Mouse (Mus musculus): Measurements from ENCODE around the gene Pdk2.

Pdk2 gene

GRCm38 (mm10) chr11:95070140-95071107 is 29.3 kb upstream of the Pdk2 start:
- DNase-seq (ENCODE audit: extremely low read depth, low read depth, low spot score), result peak; percentile 61

DNA sequence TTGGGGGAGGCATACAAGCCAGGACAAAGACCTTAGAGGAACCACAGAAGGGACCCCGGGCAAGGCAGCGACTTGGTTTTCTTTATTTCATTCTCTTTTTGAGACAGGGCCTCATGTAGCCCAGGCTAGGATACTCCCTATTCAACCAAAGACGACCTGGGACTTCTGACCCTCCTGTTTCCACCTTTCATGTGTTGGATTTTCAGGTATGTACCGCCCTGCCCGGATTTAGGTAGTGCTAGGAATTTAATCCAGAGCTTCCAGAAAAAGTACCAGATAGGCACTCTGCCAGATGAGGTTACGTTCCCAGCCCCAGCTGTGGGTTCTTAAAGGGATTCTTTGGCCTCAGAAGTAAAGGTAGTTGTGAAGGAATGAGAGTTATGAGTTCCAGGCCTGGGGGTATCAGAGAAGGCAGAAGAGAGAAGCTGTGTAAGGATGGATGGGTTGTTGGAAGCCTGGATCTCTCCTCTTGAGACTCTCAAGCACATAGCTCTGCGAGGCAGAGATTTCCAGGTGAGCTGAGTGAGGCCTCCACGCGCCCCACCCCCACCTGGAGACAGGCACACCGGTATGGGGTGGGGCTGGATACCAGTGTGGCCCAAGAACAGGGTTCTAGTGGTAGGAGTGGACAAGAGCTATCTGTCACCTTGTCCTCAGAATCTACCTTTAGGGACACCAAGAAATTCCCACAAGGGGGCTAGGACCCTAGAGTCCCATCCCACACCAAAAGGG is 28.2 kb upstream of the Pdk2 start:
- DNase-seq (ENCODE audit: extremely low read depth, low read depth, low spot score), result no peak

DNA sequence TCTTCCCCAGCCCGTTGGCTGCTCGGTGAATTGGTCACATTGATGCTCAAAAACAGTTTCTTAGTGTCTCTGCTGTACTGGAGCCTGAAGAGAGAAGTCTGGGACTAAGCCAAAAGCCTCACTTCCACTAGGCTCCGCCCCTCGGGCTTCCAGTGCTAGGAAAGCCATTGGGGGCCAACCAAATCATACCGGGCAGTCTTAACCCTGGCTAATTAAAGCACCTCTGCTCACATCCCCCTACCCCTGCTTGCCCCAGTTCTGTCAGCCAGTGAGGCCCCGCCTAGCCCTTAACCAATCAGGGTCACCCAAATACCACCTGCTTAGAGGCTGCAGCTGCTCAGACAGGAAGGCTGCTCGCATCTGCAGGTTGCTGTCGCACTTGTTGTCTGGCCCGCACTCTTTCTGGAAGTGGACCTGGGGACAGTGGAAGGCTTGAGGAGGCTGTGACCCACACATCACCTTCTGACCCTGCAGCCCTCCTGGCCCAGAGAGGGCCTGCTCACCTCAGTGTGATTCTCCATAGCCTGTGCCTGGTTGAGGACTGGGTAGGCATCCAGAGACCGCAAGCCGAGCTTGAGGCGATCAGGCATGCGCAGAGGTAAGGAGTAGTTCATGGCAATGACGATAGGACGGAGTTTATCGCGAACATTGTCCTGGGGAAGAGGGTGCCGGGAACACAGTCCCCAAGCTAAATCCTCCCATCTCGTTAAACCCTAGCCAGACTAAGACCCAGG is 15.8 kb upstream of the Pdk2 start:
- DNase-seq (ENCODE audit: extremely low read depth, low read depth, low spot score), result no peak

- DNase-seq (ENCODE audit: extremely low read depth, low read depth, low spot score), result no peak
These were observed 11.9 kb upstream of the Pdk2 start for GRCm38 (mm10) chr11:95053062-95053461.

GRCm38 (mm10) chr11:95046980-95047680 is 6.0 kb upstream of the Pdk2 start:
- DNase-seq (ENCODE audit: extremely low read depth, low read depth, low spot score), result no peak

GRCm38 (mm10) chr11:95044185-95044870 is 3.2 kb upstream of the Pdk2 start:
- no peak for DNase-seq (ENCODE audit: extremely low read depth, low read depth, low spot score)

DNA sequence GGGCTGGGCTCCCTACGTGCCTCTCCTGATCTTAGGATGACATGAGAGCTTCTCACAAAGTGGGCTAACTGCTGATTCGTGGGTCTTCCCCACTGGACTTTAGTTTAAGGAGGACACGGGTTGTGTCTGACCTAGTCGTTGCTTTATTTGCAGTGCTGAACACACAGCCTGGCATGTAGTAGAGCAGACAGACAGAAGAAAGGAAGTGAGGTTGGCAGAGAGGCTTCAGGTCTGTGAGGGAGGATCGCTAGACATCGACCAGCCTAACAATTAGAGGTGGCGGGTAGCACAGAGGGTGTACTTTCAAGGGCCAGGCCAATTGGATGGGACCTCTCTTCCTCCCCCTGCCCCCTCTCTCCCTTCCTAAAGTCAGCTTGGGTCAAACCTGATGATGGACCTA is 2.5 kb upstream of the Pdk2 start:
- no peak for DNase-seq (ENCODE audit: extremely low read depth, low read depth, low spot score)

DNA sequence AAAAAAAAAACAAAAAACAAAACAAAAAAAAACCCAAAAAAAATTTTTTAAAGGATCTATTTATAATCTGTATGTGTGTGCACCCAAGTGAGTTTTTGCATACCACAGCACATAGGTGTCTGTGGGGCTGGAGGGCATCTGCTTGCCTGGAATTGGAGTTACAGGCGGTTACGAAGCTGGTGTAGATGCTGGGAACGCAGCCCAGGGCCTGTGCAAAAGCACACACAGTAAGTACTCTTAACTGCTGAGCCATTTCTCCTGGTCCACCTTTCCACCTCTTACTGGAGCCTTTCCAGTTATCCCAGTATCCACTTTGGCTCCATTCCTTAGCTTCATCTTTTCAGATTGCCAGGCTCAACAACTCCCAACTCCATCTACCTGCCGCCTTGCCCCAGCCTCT is 1.9 kb upstream of the Pdk2 start:
- no peak for DNase-seq (ENCODE audit: extremely low read depth, low read depth, low spot score)

DNA sequence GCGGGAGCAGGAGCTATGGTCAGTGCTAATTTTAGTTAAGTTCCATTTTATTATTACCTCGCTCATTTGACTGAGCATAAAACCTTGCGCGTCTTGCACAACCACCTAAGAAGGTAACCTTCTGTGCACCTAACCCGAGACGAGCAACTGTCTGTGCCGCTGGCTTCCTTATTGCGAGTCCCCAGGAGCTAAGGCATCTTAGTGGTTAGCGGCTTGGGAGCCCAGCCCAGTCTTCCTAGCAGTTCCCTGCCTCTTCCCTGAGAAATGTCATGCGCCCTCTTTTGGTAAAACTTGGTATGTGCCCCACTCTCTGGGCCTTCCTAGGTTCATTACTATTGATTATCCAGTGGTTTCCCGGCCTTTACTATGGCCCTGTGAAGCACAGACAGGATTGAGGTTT is 942 bp upstream of the Pdk2 start:
- peak; percentile 59 for DNase-seq (ENCODE audit: extremely low read depth, low read depth, low spot score)

DNA sequence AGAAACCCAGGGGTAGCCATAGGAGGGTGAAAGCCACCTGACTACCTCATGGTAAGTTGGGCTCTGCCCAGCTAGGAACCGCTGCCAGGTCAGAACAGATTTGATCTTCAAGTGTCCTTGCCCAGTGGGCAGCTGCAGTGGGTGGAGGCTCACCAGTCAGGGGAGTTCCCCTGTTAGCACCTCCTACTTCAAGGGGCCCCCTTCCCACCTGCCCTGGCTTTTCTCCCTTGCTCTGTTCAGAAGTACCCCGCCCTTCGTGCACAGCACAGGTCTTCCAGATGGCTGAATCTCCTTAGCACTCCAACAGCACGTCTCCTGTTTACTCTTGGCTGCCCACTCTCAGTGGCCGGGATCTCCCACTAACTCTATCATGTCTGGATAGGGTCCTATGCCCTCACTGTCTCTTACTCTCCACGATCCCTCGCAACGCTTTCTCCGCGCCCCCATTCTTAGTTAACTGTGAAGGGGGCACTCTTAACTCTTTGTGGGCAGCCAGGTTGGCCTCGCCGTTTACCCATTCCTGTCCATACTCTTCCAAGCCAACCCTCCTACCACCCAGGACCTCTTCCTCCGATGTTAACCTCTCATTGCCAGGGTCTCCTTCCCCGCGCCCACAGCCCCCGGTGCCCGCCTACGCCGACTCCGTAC is 539 bp downstream of the Pdk2 start:
- DNase-seq (ENCODE audit: extremely low read depth, low read depth, low spot score), result peak; percentile 40

- no peak for DNase-seq (ENCODE audit: extremely low read depth, low read depth, low spot score)
These were observed 1.4 kb downstream of the Pdk2 start for GRCm38 (mm10) chr11:95039766-95040165.

DNA sequence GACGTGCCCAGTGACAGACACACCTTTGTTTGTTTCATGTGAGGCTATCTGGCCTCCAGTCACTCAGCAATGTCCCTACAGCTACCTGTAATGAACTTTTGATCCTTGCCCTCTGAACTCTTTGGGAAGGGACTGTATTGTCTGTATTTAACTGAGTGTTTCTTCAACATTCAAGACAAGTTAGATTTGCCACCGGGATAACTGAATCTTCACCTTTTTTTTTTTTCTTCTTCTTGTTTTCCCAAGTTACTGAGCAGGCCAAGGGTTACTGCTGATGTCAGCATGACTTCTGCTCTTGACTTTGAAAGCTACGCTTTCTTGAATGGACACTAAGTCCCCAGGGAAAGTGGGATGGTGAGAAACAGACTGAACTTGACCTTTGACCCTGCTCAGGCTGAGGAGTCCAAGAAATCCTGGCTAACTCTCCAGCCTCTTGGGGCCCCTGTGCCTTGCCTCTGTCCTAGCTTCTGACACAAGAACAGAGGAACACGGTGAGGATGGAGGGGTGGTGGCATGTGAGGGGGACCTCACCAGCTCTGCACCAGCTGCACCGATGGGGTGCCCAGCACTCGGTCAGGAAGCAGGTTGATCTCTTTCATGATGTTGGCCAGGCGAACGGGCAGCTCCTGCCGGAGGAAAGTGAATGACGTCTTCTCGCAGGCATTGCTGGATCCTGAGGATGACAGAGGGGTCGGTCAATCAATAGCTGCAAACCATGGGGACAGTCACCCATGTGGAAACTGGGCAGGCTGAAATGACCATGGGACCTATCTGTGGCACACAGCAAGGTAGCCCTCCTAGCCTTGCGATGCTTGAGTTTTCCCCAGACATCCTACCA is 2.1 kb downstream of the Pdk2 start:
- DNase-seq (ENCODE audit: extremely low read depth, low read depth, low spot score), result no peak

DNA sequence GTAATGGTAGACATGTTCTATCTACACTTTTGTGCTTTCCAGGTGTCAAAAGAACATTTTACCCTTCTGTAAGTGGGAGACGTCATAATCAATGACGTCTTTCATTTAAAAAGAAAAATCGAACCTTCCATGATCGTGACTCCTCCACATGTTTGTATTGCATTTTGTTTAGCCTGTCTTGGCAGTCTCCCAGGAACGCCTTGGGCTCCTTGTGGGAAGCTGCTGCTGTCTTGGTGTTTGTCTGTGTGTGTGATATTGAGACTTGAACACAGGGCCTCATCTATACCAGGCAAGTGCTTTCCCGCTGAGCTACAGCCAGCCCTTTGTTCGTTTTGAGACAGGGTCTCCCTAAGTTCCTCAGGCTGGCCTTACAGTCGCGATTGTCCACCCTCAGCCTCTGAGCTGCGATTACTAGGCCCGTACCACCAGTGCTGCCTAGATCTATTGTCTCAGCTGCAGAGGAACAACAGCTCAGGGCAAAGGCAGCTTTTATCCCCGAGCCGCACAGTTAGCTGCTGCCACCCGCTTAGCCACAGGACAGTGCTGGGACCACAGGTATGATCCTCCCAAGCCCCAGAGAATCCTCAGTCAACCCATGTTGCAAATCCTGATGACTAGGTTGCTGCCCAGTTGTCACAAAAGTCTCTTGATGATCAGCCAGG is 2.9 kb downstream of the Pdk2 start:
- DNase-seq (ENCODE audit: extremely low read depth, low read depth, low spot score), result no peak

DNA sequence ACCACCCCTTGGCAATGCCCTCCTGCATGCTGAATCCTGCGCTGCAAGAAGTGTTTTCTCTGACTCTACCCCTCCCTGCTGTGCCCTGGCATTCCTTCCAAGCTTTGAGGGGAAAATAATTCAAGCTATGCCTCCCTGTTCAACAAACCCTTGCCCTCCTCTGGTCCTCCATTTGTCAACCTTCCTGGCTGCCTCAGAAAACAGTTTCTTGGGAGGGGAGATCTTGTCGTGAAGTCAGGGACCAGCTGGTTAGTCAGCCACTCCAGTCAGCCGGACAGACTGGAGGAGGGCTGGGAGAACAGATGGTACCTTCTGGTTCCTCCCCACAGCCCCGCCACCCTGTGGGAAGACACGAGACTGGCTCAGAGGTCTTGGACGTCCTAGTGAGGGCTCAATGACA is 3.8 kb downstream of the Pdk2 start:
- no peak for DNase-seq (ENCODE audit: extremely low read depth, low read depth, low spot score)

DNA sequence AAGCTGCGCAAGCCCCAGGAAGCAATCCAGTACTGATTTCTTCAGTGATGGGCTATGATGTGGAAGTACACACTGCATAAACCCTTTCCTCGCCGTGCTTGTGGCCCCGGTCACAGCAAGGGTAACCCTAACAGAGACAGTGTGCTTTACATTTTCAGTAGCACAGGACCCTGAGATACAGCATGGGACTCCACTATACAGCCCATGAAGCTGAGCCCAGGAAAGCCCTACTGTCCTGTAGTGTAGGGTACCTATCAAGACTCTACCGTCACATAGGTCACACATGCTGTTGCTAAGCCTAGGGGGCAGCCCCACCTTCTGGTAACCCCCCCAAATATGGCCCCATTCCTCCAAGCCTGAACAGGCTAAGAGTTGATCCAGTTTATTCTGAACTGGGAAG is 4.6 kb downstream of the Pdk2 start:
- DNase-seq (ENCODE audit: extremely low read depth, low read depth, low spot score), result no peak

DNA sequence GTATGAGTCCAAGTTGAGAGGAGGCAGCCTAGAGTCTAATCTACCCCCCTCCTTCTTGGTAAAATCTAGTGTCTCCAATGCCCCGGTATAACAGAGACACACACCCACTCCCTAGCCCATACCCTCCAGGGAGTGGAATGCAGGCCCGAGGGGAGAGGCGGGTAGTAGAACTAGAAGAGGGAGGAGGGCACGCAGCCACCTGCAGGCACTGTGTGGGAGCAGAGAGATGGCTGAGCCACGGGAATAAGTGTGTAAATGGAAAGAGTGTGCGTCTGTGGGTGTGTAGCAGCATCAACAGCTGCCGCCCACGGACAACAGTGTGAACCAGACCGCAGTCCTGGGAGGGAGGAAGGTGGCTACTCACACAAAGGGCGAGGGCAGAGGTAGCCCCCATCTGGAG is 6.3 kb downstream of the Pdk2 start:
- no peak for DNase-seq (ENCODE audit: extremely low read depth, low read depth, low spot score)

- DNase-seq (ENCODE audit: extremely low read depth, low read depth, low spot score), result no peak
These were observed 7.5 kb downstream of the Pdk2 start for GRCm38 (mm10) chr11:95033617-95034016.

DNA sequence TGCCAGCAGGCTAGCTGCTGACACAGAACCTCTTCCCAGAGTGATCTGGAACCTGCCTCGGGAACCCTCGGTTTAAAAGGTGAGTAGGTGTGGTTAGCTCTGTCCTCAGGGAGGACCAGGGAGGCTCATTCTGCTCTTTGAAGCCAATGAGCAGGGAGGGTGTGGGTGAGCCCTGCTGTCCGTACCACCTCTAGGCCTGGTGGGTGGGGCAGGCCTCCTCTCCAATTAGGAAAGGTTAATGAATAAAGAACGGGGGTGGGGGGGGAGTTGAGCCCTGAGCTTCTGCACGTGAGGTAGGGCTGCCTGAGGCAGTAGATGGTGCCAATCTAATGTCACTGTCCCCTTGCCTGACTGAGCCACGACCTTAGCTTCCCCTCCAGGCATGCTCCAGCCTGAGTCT is 8.2 kb downstream of the Pdk2 start:
- no peak for DNase-seq (ENCODE audit: extremely low read depth, low read depth, low spot score)

Data from fat pad, adult 2 months (tissue).